Comparison of ENCODE assay signal across 9 mouse cellular contexts in genomic region chr15:98475382-98475781, GRCm38 (mm10). TPM values are rescaled to one million over a fixed set of nuclear protein-coding genes. Genes with fewer than 3 reads are reported as not detected.
DNase-seq lines count a peak whose midpoint lies in the region; ATAC-seq and TF ChIP-seq lines count a peak whose summit lies in the region.
"Had no signal": no experiment of that assay in that cellular context is flagged by ENCODE, and none has a peak within 500 bp of the region (broad histone marks: within the 10 kb centered on the region; RNA-seq: fewer than 3 reads in every experiment).

No protein-coding gene starts in this region.

- no peaks in the 10 kb centered on the region for H3K9me3 ChIP-seq in limb, embryonic 11.5 days (ENCODE audit: control insufficient read depth, low read length)
- H3K9me3 ChIP-seq: limb, embryonic 15.5 days had no signal

- no peak overlapping the region for H3K4me3 ChIP-seq in left cerebral cortex, adult 2 months
- H3K4me3 ChIP-seq in cortical plate, adult 2 months (ENCODE audit: insufficient read depth, low read length), result no peak overlapping the region
- no peak overlapping the region for H3K4me3 ChIP-seq in limb, embryonic 11.5 days (ENCODE audit: low read depth, low read length)
- H3K4me3 ChIP-seq: limb, embryonic 15.5 days had no signal

- H3K36me3 ChIP-seq in limb, embryonic 11.5 days (ENCODE audit: control insufficient read depth, insufficient read depth, low read length), result no peaks in the 10 kb centered on the region
- H3K36me3 ChIP-seq: limb, embryonic 15.5 days had no signal

- no peak for TF ChIP-seq POLR2A in cortical plate, adult 2 months (IDR thresholded peaks at IDR 0.05; ENCODE audit: extremely low read depth, insufficient read depth, low read length)

- DNase-seq in left cerebral cortex, adult 2 months (ENCODE audit: extremely low spot score in 1 of 2, low spot score in 2 of 2), result peak; percentile 19 to 31
- no peak for DNase-seq in left cerebral cortex, adult 8-10 months (ENCODE audit: low spot score in 2 of 2)
- DNase-seq in ES-CJ7 (ENCODE audit: low read depth, low spot score), result peak; percentile 51
- peak; percentile 48 to 59 for DNase-seq in adrenal gland, adult 18-20 months (ENCODE audit: low spot score in 2 of 2)
- DNase-seq in limb, embryonic 11.5 days (ENCODE audit: low spot score), result peak; percentile 55
- peak; percentile 21 for DNase-seq in spleen, adult 12 weeks (ENCODE audit: low spot score)

- no peak overlapping the region for H3K27ac ChIP-seq in left cerebral cortex, adult 2 months
- no peak overlapping the region for H3K27ac ChIP-seq in cortical plate, adult 2 months (ENCODE audit: insufficient read depth, low read length)
- no peak overlapping the region for H3K27ac ChIP-seq in limb, embryonic 11.5 days (replicated peaks; ENCODE audit: low read depth, low read length)
- H3K27ac ChIP-seq: limb, embryonic 15.5 days had no signal

- no peak for ATAC-seq in limb, embryonic 11.5 days (ENCODE audit: insufficient number of reproducible peaks, low FRiP score, low TSS enrichment, low read depth)

- WGBS in limb, embryonic 11.5 days, result 55% methylated on average over 10 of the region's 10 CpGs

- peak; percentile 61 for TF ChIP-seq CTCF in left cerebral cortex, adult 2 months (IDR thresholded peaks at IDR 0.05)
- TF ChIP-seq CTCF in cortical plate, adult 2 months (IDR thresholded peaks at IDR 0.05; ENCODE audit: extremely low read depth, insufficient read depth, low read length), result peak; percentile 32; the same call in 1 of the 2 replicates

- H3K27me3 ChIP-seq in limb, embryonic 11.5 days (ENCODE audit: control insufficient read depth, insufficient read depth, low read length), result no peaks in the 10 kb centered on the region
- H3K27me3 ChIP-seq: limb, embryonic 15.5 days had no signal

- no peak overlapping the region for H3K4me2 ChIP-seq in limb, embryonic 11.5 days (ENCODE audit: low read depth, severe bottlenecking)
- H3K4me2 ChIP-seq: limb, embryonic 15.5 days had no signal

- no peaks in the 10 kb centered on the region for H3K4me1 ChIP-seq in cortical plate, adult 2 months (ENCODE audit: control insufficient read depth, insufficient read depth, low read length)
- no peaks in the 10 kb centered on the region for H3K4me1 ChIP-seq in limb, embryonic 11.5 days (ENCODE audit: control insufficient read depth, insufficient read depth, low read length)
- H3K4me1 ChIP-seq: limb, embryonic 15.5 days had no signal

- no peak overlapping the region for H3K9ac ChIP-seq in limb, embryonic 11.5 days (ENCODE audit: low read length)
- H3K9ac ChIP-seq: limb, embryonic 15.5 days had no signal

- intact Hi-C loops in left cerebral cortex, adult 2 months (cut with DNase I), result no loop called here

RNA-seq across cellular contexts. Expression of gene OR5BS1P, which starts 5.7 kb away (rescaled TPM):
- total RNA-seq in left cerebral cortex, adult 2 months (2021), result not detected
- total RNA-seq in left cerebral cortex, adult 8-10 months (2022), result not detected
- total RNA-seq in adrenal gland, adult 18-20 months (2021), result not detected
- polyA plus RNA-seq in cortical plate, adult 2 months (2012; rRNA removed), result not detected in 2 replicates
- polyA plus RNA-seq in limb, embryonic 11.5 days (2014; fragmentation: Nextera tagmentation; extraction: Ambion mirVana), result not detected in 2 replicates
- polyA plus RNA-seq: limb, embryonic 15.5 days; stomach, embryonic 16.5 days had no signal

RNA-seq across cellular contexts. Expression of gene Lalba, which starts 7.1 kb away (rescaled TPM):
- total RNA-seq in left cerebral cortex, adult 2 months (2021), result not detected
- total RNA-seq in left cerebral cortex, adult 8-10 months (2022), result not detected
- total RNA-seq in adrenal gland, adult 18-20 months (2021), result not detected
- polyA plus RNA-seq in cortical plate, adult 2 months (2012; rRNA removed), result not detected in 2 replicates
- 0.34 TPM in 1 of 2 replicates, not detected in the other for polyA plus RNA-seq in limb, embryonic 11.5 days (2014; fragmentation: Nextera tagmentation; extraction: Ambion mirVana)

RNA-seq across cellular contexts. Expression of gene Olfr279, which starts 16.8 kb away (rescaled TPM):
- total RNA-seq in left cerebral cortex, adult 2 months (2021), result not detected
- total RNA-seq in left cerebral cortex, adult 8-10 months (2022), result not detected
- total RNA-seq in adrenal gland, adult 18-20 months (2021), result not detected
- polyA plus RNA-seq in cortical plate, adult 2 months (2012; rRNA removed), result 0.04 and 0.19 TPM in 2 replicates
- not detected in 2 replicates for polyA plus RNA-seq in limb, embryonic 11.5 days (2014; fragmentation: Nextera tagmentation; extraction: Ambion mirVana)
- polyA plus RNA-seq: limb, embryonic 15.5 days; stomach, embryonic 16.5 days had no signal

RNA-seq across cellular contexts. Expression of gene Olfr281, which starts 23.0 kb away (rescaled TPM):
- total RNA-seq in left cerebral cortex, adult 2 months (2021), result not detected
- not detected for total RNA-seq in left cerebral cortex, adult 8-10 months (2022)
- not detected for total RNA-seq in adrenal gland, adult 18-20 months (2021)
- not detected in 2 replicates for polyA plus RNA-seq in cortical plate, adult 2 months (2012; rRNA removed)
- not detected in 2 replicates for polyA plus RNA-seq in limb, embryonic 11.5 days (2014; fragmentation: Nextera tagmentation; extraction: Ambion mirVana)
- polyA plus RNA-seq: limb, embryonic 15.5 days; stomach, embryonic 16.5 days had no signal

RNA-seq across cellular contexts. Expression of gene Olfr282, which starts 44.4 kb away (rescaled TPM):
- total RNA-seq in left cerebral cortex, adult 2 months (2021), result not detected
- not detected for total RNA-seq in left cerebral cortex, adult 8-10 months (2022)
- total RNA-seq in adrenal gland, adult 18-20 months (2021), result not detected
- polyA plus RNA-seq in cortical plate, adult 2 months (2012; rRNA removed), result not detected in 2 replicates
- polyA plus RNA-seq in limb, embryonic 11.5 days (2014; fragmentation: Nextera tagmentation; extraction: Ambion mirVana), result not detected in 2 replicates
- polyA plus RNA-seq: limb, embryonic 15.5 days; stomach, embryonic 16.5 days had no signal

Comparison
In these comparisons a context has a peak if more than half of its experiments do, and no peak if none do; other contexts are left out.
1. DNase-seq: peak in left cerebral cortex, adult 2 months (2 of 2), ES-CJ7 (single experiment), adrenal gland, adult 18-20 months (2 of 2), limb, embryonic 11.5 days (single experiment) and spleen, adult 12 weeks (single experiment); none in left cerebral cortex, adult 8-10 months (0 of 2).